Mouse (Mus musculus) ES-E14 (cell line): ENCODE measurements around the gene Serping1. TPM values are rescaled to one million over a fixed set of nuclear protein-coding genes. Genes with fewer than 3 reads are reported as not detected.

Source experiments
- DNase-seq: peaks from one replicate; pipeline ENCODE4 v3.0.0-alpha.2; 2013; ENCODE audit warnings: low read depth, low spot score
- H3K27ac ChIP-seq: 2 replicates; pipeline ENCODE4 v1.5.1; 2012; ENCODE audit warnings: low read depth, mild to moderate bottlenecking, low read length, moderate library complexity, mixed read lengths; ENCODE audit not compliant: poor library complexity, insufficient read depth, severe bottlenecking
- H3K36me3 ChIP-seq: 2 replicates; pipeline ENCODE4 v1.6.1; 2012; ENCODE audit warnings: mild to moderate bottlenecking, low read length, moderate library complexity, mixed read lengths; ENCODE audit not compliant: control insufficient read depth, poor library complexity, insufficient read depth, severe bottlenecking
- H3K4me1 ChIP-seq, 2 experiments: fragments of 150-350 bp in 1 of 2; sonication (generic) in 1 of 2; 2 replicates each; pipeline ENCODE4 v1.6.1; 2012; ENCODE audit warnings: low read length in 2 of 2, mild to moderate bottlenecking in 1 of 2, mixed read lengths in 1 of 2; ENCODE audit not compliant: control insufficient read depth in 2 of 2, insufficient read depth in 2 of 2, poor library complexity in 1 of 2
- H3K4me3 ChIP-seq, 2 experiments: fragments of 150-350 bp in 1 of 2; sonication (generic) in 1 of 2; 2 replicates each; pipeline ENCODE4 v1.5.1; 2012; ENCODE audit warnings: low read length in 2 of 2, low read depth in 1 of 2, mild to moderate bottlenecking in 1 of 2, mixed read lengths in 1 of 2; ENCODE audit not compliant: insufficient read depth in 1 of 2, poor library complexity in 1 of 2, severe bottlenecking in 1 of 2
- H3K9ac ChIP-seq: 2 replicates; pipeline ENCODE4 v1.6.1; 2012; ENCODE audit warnings: low read depth, mild to moderate bottlenecking, low read length, mixed read lengths; ENCODE audit not compliant: poor library complexity, insufficient read depth, severe bottlenecking
- H3K9me3 ChIP-seq: fragments of 150-350 bp; sonication (generic); 2 replicates; pipeline ENCODE4 v1.6.1; 2012; ENCODE audit warnings: low read depth, mild to moderate bottlenecking, low read length; ENCODE audit not compliant: control insufficient read depth, insufficient read depth
- CHD2 ChIP-seq: IDR thresholded peaks from 2 replicates; pipeline ENCODE4 v1.6.1; 2014; ENCODE audit warnings: mild to moderate bottlenecking, low read depth, low read length, inconsistent platforms
- HCFC1 ChIP-seq: IDR thresholded peaks from 2 replicates; pipeline ENCODE4 v1.6.1; 2012; ENCODE audit warnings: low read length, inconsistent platforms, borderline replicate concordance; ENCODE audit not compliant: insufficient read depth
- MAFK ChIP-seq: IDR thresholded peaks from 2 replicates; pipeline ENCODE4 v1.6.1; 2014; ENCODE audit warnings: mild to moderate bottlenecking, low read depth, low read length, inconsistent platforms; ENCODE audit not compliant: insufficient read depth
- ZC3H11A ChIP-seq: IDR thresholded peaks from 2 replicates; pipeline ENCODE4 v1.6.1; 2012; ENCODE audit warnings: low read depth, mild to moderate bottlenecking, inconsistent platforms, low read length, borderline replicate concordance
- ZNF384 ChIP-seq: IDR thresholded peaks from 2 replicates; pipeline ENCODE4 v1.6.1; 2012; ENCODE audit warnings: low read depth, low read length, inconsistent platforms
- in situ Hi-C, 2 experiments: fragments of 600-800 bp; cut with MboI; formaldehyde crosslinking; loops; one replicate each; pipeline ENCODE4 v1.15.1; 2025; ENCODE audit warnings: low sequenced_read_pairs in 2 of 2, inconsistent platforms in 1 of 2; ENCODE audit not compliant: unreplicated experiment in 2 of 2
- total RNA-seq: library from RNA; depleted of rRNA; stranded (reverse); fragments of 300-350 nt; gene quantifications from 2 replicates; pipeline ENCODE4 v1.2.3, GENCODE M21; 2012

The Serping1 gene
- total RNA-seq, 1 experiment, result 6.3 TPM

DNA sequence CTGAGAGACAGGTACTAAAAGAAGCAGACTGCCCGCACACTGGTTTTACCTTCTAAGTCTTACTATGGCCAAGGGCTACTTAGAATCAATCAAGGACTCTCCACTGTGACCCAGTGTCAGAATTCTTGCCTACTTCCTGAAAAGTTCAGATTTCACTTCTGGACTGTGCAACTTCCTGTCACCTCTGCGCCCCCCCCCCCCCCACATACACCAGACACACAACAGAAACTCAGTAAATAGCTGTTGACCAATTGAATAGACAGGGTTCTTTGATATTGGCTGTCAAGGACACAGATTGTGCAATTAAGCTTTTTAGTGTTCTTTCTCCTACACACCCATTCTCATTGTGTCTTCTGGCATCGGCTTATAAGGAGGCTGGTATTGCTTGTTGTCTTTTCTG is 13.1 kb upstream of the Serping1 start:
- in situ Hi-C loops, result no loop called here
- no peak for TF ChIP-seq ZNF384
- TF ChIP-seq ZC3H11A, result no peak
- TF ChIP-seq HCFC1, result no peak
- no peak for TF ChIP-seq CHD2

DNA sequence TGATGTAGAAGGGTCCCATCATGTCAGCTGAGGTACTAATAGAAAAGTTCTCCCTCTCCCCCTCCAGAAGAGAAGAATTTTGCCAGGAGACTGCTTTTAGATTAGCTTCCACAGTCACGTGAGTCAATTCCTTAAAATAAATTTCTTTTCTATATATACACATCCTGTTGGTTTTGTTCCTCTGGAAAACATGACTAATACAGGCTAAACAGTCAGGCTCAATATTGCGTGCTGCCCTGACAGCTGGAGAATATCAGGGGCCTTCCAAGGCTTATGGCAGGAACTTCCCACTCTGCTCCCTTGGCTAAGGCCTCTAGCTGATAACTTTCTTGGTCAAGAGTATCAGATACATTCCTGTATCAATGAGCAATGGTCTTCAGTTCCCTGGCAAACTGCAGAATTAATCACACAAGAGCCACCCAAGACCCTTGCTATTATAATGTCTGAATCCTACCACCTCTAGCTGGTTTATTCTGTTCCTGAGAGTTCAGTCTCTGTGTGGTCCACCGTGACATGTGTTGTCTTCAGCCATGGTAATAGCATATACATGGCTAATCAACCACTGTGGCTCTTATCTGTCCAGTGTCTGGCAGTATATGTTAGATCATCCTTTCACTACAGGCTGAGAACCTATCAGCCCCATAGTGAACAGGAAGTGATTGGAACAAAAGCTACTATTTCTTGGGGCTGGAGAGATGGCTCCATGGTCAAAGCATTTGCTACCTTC is 8.8 kb upstream of the Serping1 start:
- in situ Hi-C loops, result no loop called here
- H3K27ac ChIP-seq, result no peak overlapping the region
- no peaks in the 10 kb centered on the region for H3K9me3 ChIP-seq
- no peaks in the 10 kb centered on the region for H3K36me3 ChIP-seq
- H3K4me3 ChIP-seq, result no peak overlapping the region
- no peaks in the 10 kb centered on the region for H3K4me1 ChIP-seq
- TF ChIP-seq CHD2 (no peak), ZC3H11A (no peak), HCFC1 (no peak), MAFK (no peak)
- no peak overlapping the region for H3K9ac ChIP-seq
- DNase-seq, result no peak

More for the DNA sequence above, 13.1 kb upstream of the Serping1 start:
- no peak overlapping the region for H3K9ac ChIP-seq
- H3K27ac ChIP-seq, result no peak overlapping the region
- no peaks in the 10 kb centered on the region for H3K9me3 ChIP-seq
- no peak overlapping the region for H3K4me3 ChIP-seq
- H3K4me1 ChIP-seq, result no peaks in the 10 kb centered on the region
- no peak for DNase-seq
- no peaks in the 10 kb centered on the region for H3K36me3 ChIP-seq

DNA sequence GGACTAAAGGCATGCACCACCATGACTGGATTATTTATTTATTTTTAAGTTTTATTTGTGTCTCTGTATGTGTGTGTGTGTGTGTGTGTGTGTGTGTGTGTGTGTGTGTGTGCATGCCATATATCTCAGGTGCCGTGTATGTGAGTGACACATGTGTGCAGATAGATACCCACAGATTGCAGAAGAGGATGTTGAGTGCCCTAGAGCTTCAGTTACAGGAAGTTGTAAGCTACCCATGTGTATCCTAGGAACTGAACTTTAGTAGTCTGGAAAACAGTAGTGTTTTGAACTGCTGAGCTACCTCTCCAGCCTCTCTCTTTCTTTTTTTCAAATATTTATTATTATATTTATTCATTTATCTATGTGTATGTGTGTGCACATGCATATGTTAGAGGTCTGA is 8.1 kb upstream of the Serping1 start:
- H3K4me3 ChIP-seq, result no peak overlapping the region
- no peak for DNase-seq
- in situ Hi-C loops, result no loop called here
- no peak overlapping the region for H3K27ac ChIP-seq
- no peak overlapping the region for H3K9ac ChIP-seq
- no peaks in the 10 kb centered on the region for H3K36me3 ChIP-seq
- no peaks in the 10 kb centered on the region for H3K9me3 ChIP-seq
- TF ChIP-seq ZC3H11A, result no peak
- no peak for TF ChIP-seq MAFK
- no peak for TF ChIP-seq CHD2
- TF ChIP-seq HCFC1, result no peak
- no peak for TF ChIP-seq ZNF384
- no peaks in the 10 kb centered on the region for H3K4me1 ChIP-seq

DNA sequence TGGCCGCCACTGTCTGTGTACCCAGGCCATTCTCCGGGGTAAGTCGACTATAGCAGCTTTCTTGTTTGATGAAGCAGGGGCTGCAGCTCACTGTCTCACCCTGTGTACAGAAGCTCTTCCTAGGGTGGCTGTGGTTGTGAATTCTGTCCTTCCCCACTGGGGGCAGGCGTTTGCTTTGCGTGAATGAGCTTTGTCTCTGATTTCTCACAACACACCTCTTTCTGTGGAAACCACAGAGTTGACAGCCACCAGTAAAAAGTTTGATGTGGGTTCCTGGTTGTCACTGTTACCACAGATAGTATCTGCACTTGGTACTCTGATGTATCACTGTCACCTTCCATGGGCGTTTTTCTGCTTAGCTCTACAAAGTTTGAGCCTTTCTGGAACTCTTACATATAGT is 4.0 kb upstream of the Serping1 start:
- no peak for DNase-seq
- Histone ChIP-seq H3K36me3 (no peaks in the 10 kb centered on the region), H3K9ac (no peak overlapping the region), H3K9me3 (no peaks in the 10 kb centered on the region), H3K4me3 (no peak overlapping the region), H3K27ac (no peak overlapping the region), H3K4me1 (peaks cover 3 to 7% of the 10 kb centered on the region in 2 experiments; a peak in 1 of 4 replicates)
- no peak for TF ChIP-seq ZNF384
- TF ChIP-seq ZC3H11A, result 0 out of 2 replicates have a peak, but pooled peaks have one; percentile 3
- in situ Hi-C loops, result no loop called here

DNA sequence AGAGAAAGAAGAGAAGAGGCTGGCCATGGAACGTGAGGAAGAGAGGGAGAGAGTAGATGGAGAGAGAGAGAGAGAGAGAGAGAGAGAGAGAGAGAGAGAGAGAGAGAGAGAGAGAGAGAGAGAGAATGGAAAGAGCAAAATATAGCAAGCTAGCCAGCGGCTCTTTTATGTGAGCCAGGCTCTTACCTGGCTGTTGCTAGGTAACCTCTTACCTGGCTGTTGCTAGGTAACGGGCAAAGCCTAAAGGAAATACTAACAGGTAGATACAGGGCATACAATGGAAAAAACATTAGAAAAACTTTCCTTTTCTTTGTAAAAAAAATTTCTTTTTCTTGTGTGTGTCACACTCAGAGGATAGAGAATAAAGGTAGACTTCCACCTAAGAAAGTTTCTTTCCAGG is 2.5 kb upstream of the Serping1 start:
- Histone ChIP-seq H3K9me3 (no peaks in the 10 kb centered on the region), H3K4me3 (no peak overlapping the region), H3K4me1 (peaks cover 3 to 10% of the 10 kb centered on the region in 2 experiments; a peak in 1 of 4 replicates), H3K36me3 (no peaks in the 10 kb centered on the region), H3K9ac (no peak overlapping the region), H3K27ac (no peak overlapping the region)
- in situ Hi-C loops, result no loop called here
- TF ChIP-seq ZC3H11A, result no peak
- TF ChIP-seq HCFC1, result no peak
- DNase-seq, result no peak
